Mouse (Mus musculus): ENCODE measurements around the gene Srpk2.

GRCm38 (mm10) chr5:23612856-23613255 is 71.6 kb downstream of the Srpk2 start:
- TF ChIP-seq CTCF (IDR thresholded peaks at IDR 0.05; ENCODE audit: insufficient read depth, low read length), result no peak
- TF ChIP-seq POLR2A (IDR thresholded peaks at IDR 0.05; ENCODE audit: borderline replicate concordance, extremely low read depth, low read depth, low read length), result no peak

Measured in lung, adult 2 months (tissue).